Mouse (Mus musculus): ENCODE measurements around the gene Ptar1. TPM values are rescaled to one million over a fixed set of nuclear protein-coding genes. Genes with fewer than 3 reads are reported as not detected.
A peak's percentile ranks its signal among the peaks of the same experiment; 100 is the strongest.

The Ptar1 gene
- polyA plus RNA-seq, 1 experiment from 2014 or later = 3.4 TPM

DNA sequence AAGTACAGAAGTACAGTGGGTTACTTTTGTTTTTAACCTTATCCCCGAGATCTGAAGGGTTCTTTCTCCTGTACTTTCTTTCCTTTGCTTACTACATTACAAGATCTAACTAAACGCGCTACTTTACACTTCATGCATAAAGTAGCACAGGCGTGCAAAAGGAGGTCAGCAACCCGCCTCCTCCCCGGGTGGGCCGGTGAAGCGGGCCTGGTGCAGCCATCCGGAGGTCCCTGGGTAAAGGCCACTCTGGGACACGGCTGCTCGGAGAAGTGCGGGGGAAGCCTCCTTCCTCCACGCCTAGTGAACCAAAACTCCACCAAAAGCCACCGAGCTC is 300 bp upstream of the Ptar1 start:
- TF ChIP-seq CTCF (IDR thresholded peaks at IDR 0.05; ENCODE audit: low read depth) (no peak), EP300 (optimal IDR thresholded peaks at IDR 0.05) (no peak)
- Histone ChIP-seq H3K36me3 (ENCODE audit: control insufficient read depth, insufficient read depth, low read length) (no peaks in the 10 kb centered on the region), H3K27me3 (ENCODE audit: control insufficient read depth, insufficient read depth, low read length) (no peaks in the 10 kb centered on the region), H3K4me2 (replicated peaks; ENCODE audit: low read depth) (peak overlapping the region; percentile 76), H3K9me3 (ENCODE audit: control insufficient read depth, low read length) (no peaks in the 10 kb centered on the region), H3K4me1 (replicated peaks; ENCODE audit: control insufficient read depth, insufficient read depth) (no peaks in the 10 kb centered on the region), H3K4me3 (ENCODE audit: low read depth, low read length) (peak overlapping the region; percentile 90), H3K27ac (replicated peaks) (peak overlapping the region; percentile 96), H3K9ac (ENCODE audit: low read length) (peak overlapping the region; percentile 94)
- under 1% methylated on average over 14 of the region's 14 CpGs for WGBS
- ATAC-seq (ENCODE audit: low FRiP score, low TSS enrichment) = no peak
- DNase-seq (ENCODE audit: low spot score) = no peak

DNA sequence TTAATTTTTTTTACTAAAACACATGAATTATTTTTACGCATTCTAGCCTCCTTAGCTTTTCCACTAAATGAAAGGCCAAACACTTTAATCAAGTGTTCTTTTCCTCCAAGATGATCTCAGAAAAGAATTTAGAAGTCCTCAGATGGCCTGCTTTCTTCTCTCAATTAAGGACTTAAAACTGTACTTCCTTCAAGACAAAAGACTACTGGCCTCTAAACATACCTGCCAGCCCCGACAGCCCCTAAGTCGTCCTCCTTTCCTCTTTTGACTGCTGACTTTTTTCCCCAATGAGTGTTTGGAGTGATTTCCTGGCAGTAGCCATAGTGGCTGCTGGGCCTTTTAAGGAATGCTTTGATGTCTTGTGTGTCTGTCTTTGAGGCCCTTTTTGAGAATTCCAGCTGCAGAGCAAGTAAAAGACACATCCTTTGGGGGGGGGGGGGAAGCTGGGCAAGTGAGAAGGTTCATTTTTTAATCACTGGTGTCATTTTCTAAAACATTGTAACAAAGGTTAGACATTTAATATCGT is 1.3 kb downstream of the Ptar1 start:
- Histone ChIP-seq H3K9me3 (ENCODE audit: control insufficient read depth, low read length) (no peaks in the 10 kb centered on the region), H3K9ac (ENCODE audit: low read length) (no peak overlapping the region), H3K4me3 (ENCODE audit: low read depth, low read length) (peak overlapping the region; percentile 90), H3K36me3 (ENCODE audit: control insufficient read depth, insufficient read depth, low read length) (no peaks in the 10 kb centered on the region), H3K4me2 (replicated peaks; ENCODE audit: low read depth) (no peak overlapping the region; the same call in none of the 2 replicates), H3K4me1 (replicated peaks; ENCODE audit: control insufficient read depth, insufficient read depth) (no peaks in the 10 kb centered on the region), H3K27me3 (ENCODE audit: control insufficient read depth, insufficient read depth, low read length) (no peaks in the 10 kb centered on the region), H3K27ac (replicated peaks) (no peak overlapping the region)
- WGBS = 28% methylated on average over 4 of the region's 4 CpGs
- no peak for ATAC-seq (ENCODE audit: low FRiP score, low TSS enrichment)
- DNase-seq (ENCODE audit: low spot score) = no peak
- no peak for TF ChIP-seq EP300 (optimal IDR thresholded peaks at IDR 0.05)
- no peak for TF ChIP-seq CTCF (IDR thresholded peaks at IDR 0.05; ENCODE audit: low read depth)

DNA sequence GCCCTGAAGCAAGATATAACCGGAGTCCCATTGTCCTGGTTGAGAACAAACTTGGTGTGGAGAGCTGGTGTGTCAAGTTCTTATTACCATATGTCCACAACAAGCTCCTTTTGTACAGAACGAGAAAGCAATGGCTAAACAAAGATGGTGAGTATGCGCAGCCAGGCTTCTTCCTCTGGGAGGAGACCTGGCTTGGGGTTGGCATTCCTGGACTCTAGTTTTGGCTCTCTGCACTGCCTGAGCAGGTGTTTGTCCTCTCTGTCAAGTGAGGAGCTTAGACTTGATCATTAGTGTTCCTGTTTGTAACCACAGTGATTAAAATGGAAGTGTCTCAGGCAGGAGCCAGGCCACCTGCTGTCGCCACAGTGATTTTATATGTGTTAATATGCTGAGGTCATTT is 7.1 kb downstream of the Ptar1 start:
- Histone ChIP-seq H3K4me3 (ENCODE audit: low read depth, low read length) (no peak overlapping the region), H3K27me3 (ENCODE audit: control insufficient read depth, insufficient read depth, low read length) (no peaks in the 10 kb centered on the region), H3K27ac (replicated peaks) (no peak overlapping the region), H3K4me2 (replicated peaks; ENCODE audit: low read depth) (no peak overlapping the region), H3K9me3 (ENCODE audit: control insufficient read depth, low read length) (no peaks in the 10 kb centered on the region), H3K4me1 (replicated peaks; ENCODE audit: control insufficient read depth, insufficient read depth) (no peaks in the 10 kb centered on the region), H3K36me3 (ENCODE audit: control insufficient read depth, insufficient read depth, low read length) (peaks cover 10% of the 10 kb centered on the region; the same call in 1 of the 2 replicates), H3K9ac (ENCODE audit: low read length) (no peak overlapping the region)
- TF ChIP-seq EP300 (optimal IDR thresholded peaks at IDR 0.05) (no peak), CTCF (IDR thresholded peaks at IDR 0.05; ENCODE audit: low read depth) (no peak)
- WGBS = 54% methylated on average over 4 of the region's 4 CpGs
- DNase-seq (ENCODE audit: low spot score) = no peak
- ATAC-seq (ENCODE audit: low FRiP score, low TSS enrichment) = no peak

DNA sequence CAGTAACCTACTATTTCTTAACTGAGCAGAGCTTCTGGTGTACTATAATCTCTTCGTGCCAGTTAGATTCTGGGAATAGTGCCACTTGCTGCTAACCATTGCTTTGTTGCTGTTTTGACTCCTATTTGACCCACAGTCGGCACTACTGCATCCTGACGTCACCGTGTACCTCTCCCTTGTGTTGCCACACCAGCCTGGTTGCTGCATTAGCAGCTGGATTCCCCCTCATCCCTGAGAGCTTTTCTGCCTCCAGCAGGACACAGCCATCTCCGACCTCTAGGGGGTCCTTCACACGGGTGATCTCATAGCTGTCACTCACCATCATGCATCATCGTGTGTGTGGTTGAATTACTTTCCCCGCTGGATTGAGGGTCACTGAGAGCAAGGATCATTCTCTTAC is 10.6 kb downstream of the Ptar1 start:
- H3K36me3 ChIP-seq (ENCODE audit: control insufficient read depth, insufficient read depth, low read length) = peaks cover 10% of the 10 kb centered on the region; the same call in 1 of the 2 replicates
- no peaks in the 10 kb centered on the region for H3K4me1 ChIP-seq (replicated peaks; ENCODE audit: control insufficient read depth, insufficient read depth)
- no peak overlapping the region for H3K4me2 ChIP-seq (replicated peaks; ENCODE audit: low read depth)
- ATAC-seq (ENCODE audit: low FRiP score, low TSS enrichment) = 0 out of 2 replicates have a peak, but pooled peaks have one; percentile 21
- no peak overlapping the region for H3K27ac ChIP-seq (replicated peaks)
- H3K27me3 ChIP-seq (ENCODE audit: control insufficient read depth, insufficient read depth, low read length) = no peaks in the 10 kb centered on the region
- H3K4me3 ChIP-seq (ENCODE audit: low read depth, low read length) = no peak overlapping the region
- no peak overlapping the region for H3K9ac ChIP-seq (ENCODE audit: low read length)
- WGBS = 70% methylated on average over 8 of the region's 8 CpGs
- no peak for DNase-seq (ENCODE audit: low spot score)
- TF ChIP-seq EP300 (optimal IDR thresholded peaks at IDR 0.05) (no peak), CTCF (IDR thresholded peaks at IDR 0.05; ENCODE audit: low read depth) (no peak)
- H3K9me3 ChIP-seq (ENCODE audit: control insufficient read depth, low read length) = no peaks in the 10 kb centered on the region

DNA sequence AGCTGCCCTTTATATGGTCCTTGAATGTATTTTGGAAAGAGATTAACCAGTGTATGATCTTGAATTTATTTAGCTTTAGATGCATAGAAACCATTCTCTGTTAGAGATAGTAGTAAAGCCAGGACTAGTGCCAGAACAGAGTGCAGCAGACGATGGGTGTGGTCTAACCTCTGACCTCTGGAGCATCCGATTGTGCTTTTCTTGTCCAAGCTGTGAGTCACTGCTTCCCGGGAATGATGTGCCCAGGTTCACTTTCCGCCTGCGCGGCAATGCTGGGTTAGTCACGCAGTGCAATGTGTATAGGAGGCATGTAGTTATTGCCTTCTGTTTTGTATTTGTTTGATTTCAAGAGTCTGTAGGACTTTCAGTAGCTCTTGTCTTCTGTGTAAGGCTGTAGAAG is 11.1 kb downstream of the Ptar1 start:
- H3K27me3 ChIP-seq (ENCODE audit: control insufficient read depth, insufficient read depth, low read length) = no peaks in the 10 kb centered on the region
- no peak overlapping the region for H3K27ac ChIP-seq (replicated peaks)
- ATAC-seq (ENCODE audit: low FRiP score, low TSS enrichment) = no peak; the same call in 1 of the 2 replicates
- H3K36me3 ChIP-seq (ENCODE audit: control insufficient read depth, insufficient read depth, low read length) = peaks cover 10% of the 10 kb centered on the region; the same call in 1 of the 2 replicates
- H3K4me1 ChIP-seq (replicated peaks; ENCODE audit: control insufficient read depth, insufficient read depth) = no peaks in the 10 kb centered on the region
- TF ChIP-seq CTCF (IDR thresholded peaks at IDR 0.05; ENCODE audit: low read depth) (no peak), EP300 (optimal IDR thresholded peaks at IDR 0.05) (no peak)
- DNase-seq (ENCODE audit: low spot score) = no peak
- no peak overlapping the region for H3K4me3 ChIP-seq (ENCODE audit: low read depth, low read length)
- no peak overlapping the region for H3K9ac ChIP-seq (ENCODE audit: low read length)
- H3K4me2 ChIP-seq (replicated peaks; ENCODE audit: low read depth) = no peak overlapping the region
- no peaks in the 10 kb centered on the region for H3K9me3 ChIP-seq (ENCODE audit: control insufficient read depth, low read length)
- WGBS = 62% methylated on average over 7 of the region's 7 CpGs

DNA sequence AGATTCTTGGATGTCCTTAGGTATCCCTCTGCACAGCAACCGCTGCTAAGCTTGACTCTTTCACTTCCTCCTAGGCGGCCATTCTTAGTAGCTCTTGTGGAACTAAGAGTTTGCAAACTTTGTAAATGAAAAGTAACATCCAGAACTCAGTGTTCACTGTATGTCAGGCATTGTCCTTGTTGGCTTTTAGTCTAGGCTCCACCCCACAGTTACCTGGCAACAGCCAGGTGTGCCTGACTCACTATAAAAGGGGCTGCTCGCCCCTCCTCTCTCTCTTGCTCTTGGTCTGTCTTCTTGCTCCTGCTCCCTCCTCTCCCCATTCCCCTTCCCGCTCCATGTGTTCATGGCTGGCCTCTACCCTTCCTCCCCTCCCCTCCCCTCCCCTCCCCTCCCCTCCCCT is 11.9 kb downstream of the Ptar1 start:
- ATAC-seq (ENCODE audit: low FRiP score, low TSS enrichment) (no peak), DNase-seq (ENCODE audit: low spot score) (no peak)
- TF ChIP-seq EP300 (optimal IDR thresholded peaks at IDR 0.05) (no peak), CTCF (IDR thresholded peaks at IDR 0.05; ENCODE audit: low read depth) (no peak)
- Histone ChIP-seq H3K4me2 (replicated peaks; ENCODE audit: low read depth) (no peak overlapping the region), H3K9me3 (ENCODE audit: control insufficient read depth, low read length) (no peaks in the 10 kb centered on the region), H3K27me3 (ENCODE audit: control insufficient read depth, insufficient read depth, low read length) (no peaks in the 10 kb centered on the region), H3K9ac (ENCODE audit: low read length) (no peak overlapping the region), H3K4me1 (replicated peaks; ENCODE audit: control insufficient read depth, insufficient read depth) (no peaks in the 10 kb centered on the region), H3K36me3 (ENCODE audit: control insufficient read depth, insufficient read depth, low read length) (peaks cover 10% of the 10 kb centered on the region; the same call in 1 of the 2 replicates), H3K4me3 (ENCODE audit: low read depth, low read length) (no peak overlapping the region), H3K27ac (replicated peaks) (no peak overlapping the region)
- 86% methylated on average over 4 of the region's 4 CpGs for WGBS

Data from stomach, postnatal 0 days (tissue).